In the genomic region with DNA sequence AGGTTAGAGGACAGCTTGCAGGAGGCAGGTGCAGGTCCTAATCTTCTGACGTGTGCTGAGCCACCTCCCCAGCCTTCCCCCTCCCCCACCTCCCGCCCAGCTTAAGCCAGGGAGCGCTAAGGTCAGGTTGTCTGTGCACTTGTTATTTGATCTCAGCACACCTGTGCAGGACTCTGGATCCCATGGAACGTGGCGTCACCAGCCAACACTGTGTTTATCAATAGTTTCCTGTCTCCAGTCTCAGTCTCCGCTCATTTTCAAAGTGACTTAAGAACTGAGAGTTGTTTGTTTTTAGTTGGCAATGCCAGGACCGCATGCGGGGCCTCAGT, we compare ENCODE assay signal across 14 mouse cellular contexts. TPM values are rescaled to one million over a fixed set of nuclear protein-coding genes. Genes with fewer than 3 reads are reported as not detected.
A peak's percentile ranks its signal among the peaks of the same experiment; 100 is the strongest.
DNase-seq lines count a peak whose midpoint lies in the region; ATAC-seq and TF ChIP-seq lines count a peak whose summit lies in the region.
"Had no signal": no experiment of that assay in that cellular context is flagged by ENCODE, and none has a peak within 500 bp of the region (broad histone marks: within the 10 kb centered on the region; RNA-seq: fewer than 3 reads in every experiment).

No protein-coding gene starts in this region.

- 53% methylated on average over 8 of the region's 8 CpGs for WGBS in liver, embryonic 12.5 days (ENCODE audit: insufficient replicate concordance)
- 26% methylated on average over 7 of the region's 8 CpGs for WGBS in embryonic facial prominence, embryonic 14.5 days
- 23% methylated on average over 8 of the region's 8 CpGs for WGBS in intestine, embryonic 15.5 days
- 20% methylated on average over 8 of the region's 8 CpGs for WGBS in small intestine, adult 2 months
- WGBS in forebrain, embryonic 14.5 days = 62% methylated on average over 8 of the region's 8 CpGs

- no peak overlapping the region for H3K4me3 ChIP-seq in liver, embryonic 12.5 days
- H3K4me3 ChIP-seq in embryonic facial prominence, embryonic 14.5 days (ENCODE audit: low read depth, low read length) = no peak overlapping the region
- no peak overlapping the region for H3K4me3 ChIP-seq in intestine, embryonic 15.5 days (replicated peaks)
- no peak overlapping the region for H3K4me3 ChIP-seq in small intestine, adult 2 months (ENCODE audit: low read depth, low read length)
- no peak overlapping the region for H3K4me3 ChIP-seq in forebrain, embryonic 14.5 days (ENCODE audit: low read depth, low read length)
- H3K4me3 ChIP-seq: embryonic facial prominence, embryonic 12.5 days; forebrain, embryonic 10.5 days; hindbrain, embryonic 12.5 days; limb, embryonic 13.5 days; midbrain, embryonic 13.5 days; myocyte had no signal

- DNase-seq in liver = peak; percentile 43
- peak; percentile 48 for DNase-seq in embryonic facial prominence, embryonic 14.5 days (ENCODE audit: low spot score)
- no peak for DNase-seq in adrenal gland, postnatal 10 days
- DNase-seq in forebrain, embryonic 14.5 days (ENCODE audit: low spot score) = no peak
- DNase-seq: cerebellum, adult 8-10 months had no signal

- H3K4me2 ChIP-seq in liver, embryonic 12.5 days = no peak overlapping the region
- H3K4me2 ChIP-seq in embryonic facial prominence, embryonic 14.5 days (ENCODE audit: low read depth, low read length) = no peak overlapping the region
- H3K4me2 ChIP-seq in intestine, embryonic 15.5 days (replicated peaks) = no peak overlapping the region
- no peak overlapping the region for H3K4me2 ChIP-seq in forebrain, embryonic 14.5 days (ENCODE audit: low read length)
- H3K4me2 ChIP-seq: embryonic facial prominence, embryonic 12.5 days; hindbrain, embryonic 12.5 days; limb, embryonic 13.5 days; midbrain, embryonic 13.5 days had no signal

- no peak for ATAC-seq in liver, embryonic 12.5 days
- peak; percentile 66 for ATAC-seq in embryonic facial prominence, embryonic 14.5 days (ENCODE audit: low read depth)
- peak; percentile 73 for ATAC-seq in intestine, embryonic 15.5 days
- ATAC-seq in forebrain, embryonic 14.5 days = no peak
- ATAC-seq: midbrain, embryonic 13.5 days had no signal

- H3K9ac ChIP-seq in liver, embryonic 12.5 days = no peak overlapping the region
- H3K9ac ChIP-seq in embryonic facial prominence, embryonic 14.5 days (ENCODE audit: low read depth, low read length) = no peak overlapping the region
- no peak overlapping the region for H3K9ac ChIP-seq in intestine, embryonic 15.5 days
- H3K9ac ChIP-seq in forebrain, embryonic 14.5 days (ENCODE audit: low read length) = no peak overlapping the region
- H3K9ac ChIP-seq: embryonic facial prominence, embryonic 12.5 days; hindbrain, embryonic 12.5 days; limb, embryonic 13.5 days; midbrain, embryonic 13.5 days had no signal

- TF ChIP-seq CTCF in small intestine, adult 2 months (IDR thresholded peaks at IDR 0.05; ENCODE audit: extremely low read depth, insufficient read length, insufficient replicate concordance, low read depth, low read length) = no peak

- peaks cover 39% of the 10 kb centered on the region for H3K4me1 ChIP-seq in liver, embryonic 12.5 days
- H3K4me1 ChIP-seq in embryonic facial prominence, embryonic 14.5 days (ENCODE audit: control insufficient read depth, insufficient read depth, low read length) = no peaks in the 10 kb centered on the region
- H3K4me1 ChIP-seq in intestine, embryonic 15.5 days (replicated peaks) = peaks cover 32% of the 10 kb centered on the region
- peaks cover 25% of the 10 kb centered on the region for H3K4me1 ChIP-seq in small intestine, adult 2 months (ENCODE audit: control insufficient read depth, insufficient read depth, insufficient read length, low read length)
- H3K4me1 ChIP-seq in forebrain, embryonic 14.5 days (ENCODE audit: control insufficient read depth, insufficient read depth, low read length) = no peaks in the 10 kb centered on the region

- H3K9me3 ChIP-seq in liver, embryonic 12.5 days (replicated peaks) = no peaks in the 10 kb centered on the region
- H3K9me3 ChIP-seq in embryonic facial prominence, embryonic 14.5 days (ENCODE audit: control insufficient read depth, low read length) = no peaks in the 10 kb centered on the region
- no peaks in the 10 kb centered on the region for H3K9me3 ChIP-seq in intestine, embryonic 15.5 days
- no peaks in the 10 kb centered on the region for H3K9me3 ChIP-seq in forebrain, embryonic 14.5 days (replicated peaks; ENCODE audit: control insufficient read depth, low read length)
- H3K9me3 ChIP-seq: embryonic facial prominence, embryonic 12.5 days; forebrain, embryonic 10.5 days; hindbrain, embryonic 12.5 days; limb, embryonic 13.5 days; midbrain, embryonic 13.5 days had no signal

- no peak overlapping the region for H3K27ac ChIP-seq in liver, embryonic 12.5 days
- no peak overlapping the region for H3K27ac ChIP-seq in embryonic facial prominence, embryonic 14.5 days (replicated peaks; ENCODE audit: low read depth, low read length)
- H3K27ac ChIP-seq in intestine, embryonic 15.5 days = no peak overlapping the region
- peak overlapping the region; percentile 46; the same call in 1 of the 2 replicates for H3K27ac ChIP-seq in small intestine, adult 2 months (ENCODE audit: insufficient read depth, low read depth, low read length)
- no peak overlapping the region for H3K27ac ChIP-seq in forebrain, embryonic 14.5 days (ENCODE audit: low read depth, low read length)
- H3K27ac ChIP-seq: embryonic facial prominence, embryonic 12.5 days; forebrain, embryonic 10.5 days; hindbrain, embryonic 12.5 days; limb, embryonic 13.5 days; midbrain, embryonic 13.5 days had no signal

- H3K36me3 ChIP-seq in liver, embryonic 12.5 days = no peaks in the 10 kb centered on the region
- H3K36me3 ChIP-seq in embryonic facial prominence, embryonic 14.5 days (ENCODE audit: control insufficient read depth, insufficient read depth, low read length) = no peaks in the 10 kb centered on the region
- H3K36me3 ChIP-seq in intestine, embryonic 15.5 days = no peaks in the 10 kb centered on the region
- no peaks in the 10 kb centered on the region for H3K36me3 ChIP-seq in small intestine, adult 2 months (ENCODE audit: control insufficient read depth, insufficient read depth, low read length)
- H3K36me3 ChIP-seq in forebrain, embryonic 14.5 days (ENCODE audit: control insufficient read depth, insufficient read depth, low read length) = no peaks in the 10 kb centered on the region
- H3K36me3 ChIP-seq: embryonic facial prominence, embryonic 12.5 days; forebrain, embryonic 10.5 days; hindbrain, embryonic 12.5 days; limb, embryonic 13.5 days; midbrain, embryonic 13.5 days had no signal

- no peaks in the 10 kb centered on the region; the same call in 1 of the 2 replicates for H3K27me3 ChIP-seq in liver, embryonic 12.5 days (replicated peaks)
- H3K27me3 ChIP-seq in embryonic facial prominence, embryonic 14.5 days (replicated peaks; ENCODE audit: control insufficient read depth, insufficient read depth, low read length) = no peaks in the 10 kb centered on the region
- H3K27me3 ChIP-seq in intestine, embryonic 15.5 days (replicated peaks) = no peaks in the 10 kb centered on the region
- H3K27me3 ChIP-seq in small intestine, adult 2 months (ENCODE audit: control insufficient read depth, insufficient read depth, low read length) = no peaks in the 10 kb centered on the region
- H3K27me3 ChIP-seq in forebrain, embryonic 14.5 days (replicated peaks; ENCODE audit: control insufficient read depth, insufficient read depth, low read length) = no peaks in the 10 kb centered on the region
- H3K27me3 ChIP-seq: embryonic facial prominence, embryonic 12.5 days; hindbrain, embryonic 12.5 days; limb, embryonic 13.5 days had no signal

- no peak for TF ChIP-seq POLR2A in small intestine, adult 2 months (IDR thresholded peaks at IDR 0.05; ENCODE audit: low read depth, low read length)

RNA-seq across cellular contexts. Expression of gene Slc25a33, which starts 19.9 kb away (rescaled TPM):
- polyA plus RNA-seq in liver, embryonic 12.5 days (2016; fragmentation: Nextera tagmentation; extraction: Ambion mirVana) = 17.1 and 17.3 TPM in 2 replicates
- polyA plus RNA-seq in embryonic facial prominence, embryonic 14.5 days (2014; fragmentation: Nextera tagmentation; extraction: Ambion mirVana) = 10.6 and 10.9 TPM in 2 replicates
- 9.5 and 10.3 TPM in 2 replicates for polyA plus RNA-seq in intestine, embryonic 15.5 days (2015; fragmentation: Nextera tagmentation; extraction: Ambion mirVana)
- 4.5 and 5.3 TPM in 2 replicates for polyA plus RNA-seq in small intestine, adult 2 months (2012; rRNA removed)
- total RNA-seq in adrenal gland, postnatal 10 days (2021) = 10 to 100 TPM; 24.3 to 34.0 TPM
- 20.4 and 21.9 TPM in 2 replicates for polyA plus RNA-seq in forebrain, embryonic 14.5 days (2014; fragmentation: Nextera tagmentation; extraction: Ambion mirVana)

RNA-seq across cellular contexts. Expression of gene Tmem201, which starts 56.1 kb away (rescaled TPM):
- 12.8 and 13.8 TPM in 2 replicates for polyA plus RNA-seq in liver, embryonic 12.5 days (2016; fragmentation: Nextera tagmentation; extraction: Ambion mirVana)
- polyA plus RNA-seq in embryonic facial prominence, embryonic 14.5 days (2014; fragmentation: Nextera tagmentation; extraction: Ambion mirVana) = 20.7 and 23.3 TPM in 2 replicates
- polyA plus RNA-seq in intestine, embryonic 15.5 days (2015; fragmentation: Nextera tagmentation; extraction: Ambion mirVana) = 23.3 and 24.7 TPM in 2 replicates
- 14.5 and 19.7 TPM in 2 replicates for polyA plus RNA-seq in small intestine, adult 2 months (2012; rRNA removed)
- 10 to 100 TPM; 35.0 to 43.6 TPM for total RNA-seq in adrenal gland, postnatal 10 days (2021)
- 20.4 and 24.9 TPM in 2 replicates for polyA plus RNA-seq in forebrain, embryonic 14.5 days (2014; fragmentation: Nextera tagmentation; extraction: Ambion mirVana)

Comparison
In these comparisons a context has a peak if more than half of its experiments do, and no peak if none do; other contexts are left out.
1. DNase-seq: peak in liver (single experiment) and embryonic facial prominence, embryonic 14.5 days (single experiment); none in adrenal gland, postnatal 10 days (single experiment) and forebrain, embryonic 14.5 days (single experiment).
2. ATAC-seq: peak in embryonic facial prominence, embryonic 14.5 days (single experiment) and intestine, embryonic 15.5 days (single experiment); none in liver, embryonic 12.5 days (single experiment) and forebrain, embryonic 14.5 days (single experiment).